Mouse (Mus musculus) bone marrow, adult 2 months (tissue): Measurements from ENCODE around the gene Wtap. TPM values are rescaled to one million over a fixed set of nuclear protein-coding genes. Genes with fewer than 3 reads are reported as not detected.
A peak's percentile ranks its signal among the peaks of the same experiment; 100 is the strongest.
"Not testable (repeated sequence)": the region's sequence is repeated elsewhere in the genome, so short reads cannot be mapped to it uniquely, and the experiment has no call there.

Experiments
- H3K27ac ChIP-seq: fragments of 200-500 bp; 2 replicates; pipeline ENCODE4 v1.5.1; 2012; ENCODE audit warnings: low read depth, mild to moderate bottlenecking, control low read depth, inconsistent platforms, low read length; ENCODE audit not compliant: control insufficient read depth, poor library complexity, insufficient read depth
- H3K4me1 ChIP-seq: fragments of 200-500 bp; 2 replicates; pipeline ENCODE4 v1.6.1; 2011; ENCODE audit warnings: low read length; ENCODE audit not compliant: control insufficient read depth, insufficient read depth
- H3K4me3 ChIP-seq: fragments of 200-500 bp; replicated peaks from 2 replicates; pipeline ENCODE3; 2011; ENCODE audit warnings: mild to moderate bottlenecking, low read depth, low read length, control low read depth; ENCODE audit not compliant: control insufficient read depth
- CTCF ChIP-seq: fragments of 200-500 bp; IDR thresholded peaks from 2 replicates; pipeline ENCODE4 v1.5.1; 2011; ENCODE audit warnings: low read length, control low read depth; ENCODE audit not compliant: control insufficient read depth, insufficient read depth
- POLR2A ChIP-seq: fragments of 200-500 bp; IDR thresholded peaks from 2 replicates; pipeline ENCODE4 v1.6.1; 2011; ENCODE audit warnings: low read depth, mild to moderate bottlenecking, control low read depth, low read length, borderline replicate concordance; ENCODE audit not compliant: control insufficient read depth
- WGBS: fragments of 180-500 bp; shearing (Covaris S2); methylation state at CpG from one replicate; pipeline ENCODE4 v1.1.7; 2018; 5-methylcytosine and 5-hydroxymethylcytosine counted together
- polyA plus RNA-seq: library from polyadenylated mRNA; stranded (reverse); fragments of >200 nt; gene quantifications from 2 replicates; pipeline ENCODE4 v1.2.4, GENCODE M21; 2011; ENCODE audit warnings: low replicate concordance; ENCODE audit not compliant: missing spikeins, insufficient read depth, insufficient read length

Wtap gene
- 46.2 and 67.4 TPM in 2 replicates for polyA plus RNA-seq

- 78% methylated on average over 1 of the region's 1 CpGs for WGBS
- Histone ChIP-seq H3K4me3 (no peak within 1 kb of the TSS), H3K4me1 (no peaks in the 10 kb centered on the region; the same call in 1 of the 2 replicates), H3K27ac (no peak within 1 kb of the TSS)
- no peak for TF ChIP-seq POLR2A
- TF ChIP-seq CTCF, result no peak
These were observed at the start of gene Wtap for GRCm38 (mm10) chr17:12994069-12994468. Wtap (minus strand) TSS chr17:12994169.

- H3K4me1 ChIP-seq, H3K4me3 ChIP-seq, H3K27ac ChIP-seq: not testable (repeated sequence)
- WGBS, result 84% methylated on average over 4 of the region's 12 CpGs
These were observed 42.7 kb upstream of the Wtap start for GRCm38 (mm10) chr17:13036627-13037192.

GRCm38 (mm10) chr17:13013316-13013715 lies 19.3 kb upstream of the Wtap start:
- Histone ChIP-seq H3K4me3 (no peak overlapping the region), H3K4me1 (no peaks in the 10 kb centered on the region; the same call in 1 of the 2 replicates), H3K27ac (no peak overlapping the region)
- WGBS, result 82% methylated on average over 3 of the region's 3 CpGs
- TF ChIP-seq POLR2A (no peak), CTCF (no peak)

- Histone ChIP-seq H3K4me1 (no peaks in the 10 kb centered on the region; the same call in 1 of the 2 replicates), H3K27ac (no peak overlapping the region), H3K4me3 (no peak overlapping the region)
- TF ChIP-seq CTCF (0 out of 2 replicates have a peak, but pooled peaks have one; percentile 18), POLR2A (no peak)
- 4% methylated on average over 3 of the region's 3 CpGs for WGBS
These were observed 15.9 kb upstream of the Wtap start for GRCm38 (mm10) chr17:13009887-13010286.

- no peak for TF ChIP-seq CTCF
- TF ChIP-seq POLR2A, result no peak
- 2% methylated on average over 10 of the region's 10 CpGs for WGBS
- H3K4me1 ChIP-seq, result no peaks in the 10 kb centered on the region; the same call in 1 of the 2 replicates
- peak overlapping the region; percentile 97 for H3K4me3 ChIP-seq
- peak overlapping the region; percentile 92 for H3K27ac ChIP-seq
These were observed 14.6 kb upstream of the Wtap start for GRCm38 (mm10) chr17:13008528-13008927.

- H3K27ac ChIP-seq, result peak overlapping the region; percentile 92
- H3K4me1 ChIP-seq, result no peaks in the 10 kb centered on the region; the same call in 1 of the 2 replicates
- under 1% methylated on average over 76 of the region's 76 CpGs for WGBS
- H3K4me3 ChIP-seq, result peak overlapping the region; percentile 97
- TF ChIP-seq POLR2A (peak; percentile 93), CTCF (no peak)
These were observed 13.9 kb upstream of the Wtap start for GRCm38 (mm10) chr17:13007730-13008425.

GRCm38 (mm10) chr17:13006984-13007383 lies 13.0 kb upstream of the Wtap start:
- no peak overlapping the region for H3K4me3 ChIP-seq
- WGBS, result 75% methylated on average over 5 of the region's 5 CpGs
- no peak overlapping the region for H3K27ac ChIP-seq
- TF ChIP-seq POLR2A (no peak), CTCF (no peak)
- H3K4me1 ChIP-seq, result no peaks in the 10 kb centered on the region; the same call in 1 of the 2 replicates

GRCm38 (mm10) chr17:13006546-13006945 lies 12.6 kb upstream of the Wtap start, which contains the start of gene Sod2:
Sod2 (plus strand) TSS chr17:13006846.
- Histone ChIP-seq H3K4me3 (peak within 1 kb of the TSS; percentile 97), H3K27ac (peak within 1 kb of the TSS; percentile 92; the same call in 1 of the 2 replicates)
- 85% methylated on average over 2 of the region's 2 CpGs for WGBS
- H3K4me1 ChIP-seq, result not testable (repeated sequence)

- not testable (repeated sequence) for H3K27ac ChIP-seq, H3K4me1 ChIP-seq, H3K4me3 ChIP-seq
- WGBS, result 84% methylated on average over 2 of the region's 2 CpGs
These were observed 10.5 kb upstream of the Wtap start for GRCm38 (mm10) chr17:13004436-13004835.

- not testable (repeated sequence) for H3K4me3 ChIP-seq, H3K4me1 ChIP-seq, H3K27ac ChIP-seq
- WGBS, result 87% methylated on average over 5 of the region's 5 CpGs
These were observed 8.3 kb upstream of the Wtap start for GRCm38 (mm10) chr17:13002243-13002642.
